Mouse (Mus musculus): Measurements from ENCODE around the gene Soga3. TPM values are rescaled to one million over a fixed set of nuclear protein-coding genes. Genes with fewer than 3 reads are reported as not detected.

Soga3 gene
- polyA plus RNA-seq, 1 experiment, result 2.8 TPM

DNA sequence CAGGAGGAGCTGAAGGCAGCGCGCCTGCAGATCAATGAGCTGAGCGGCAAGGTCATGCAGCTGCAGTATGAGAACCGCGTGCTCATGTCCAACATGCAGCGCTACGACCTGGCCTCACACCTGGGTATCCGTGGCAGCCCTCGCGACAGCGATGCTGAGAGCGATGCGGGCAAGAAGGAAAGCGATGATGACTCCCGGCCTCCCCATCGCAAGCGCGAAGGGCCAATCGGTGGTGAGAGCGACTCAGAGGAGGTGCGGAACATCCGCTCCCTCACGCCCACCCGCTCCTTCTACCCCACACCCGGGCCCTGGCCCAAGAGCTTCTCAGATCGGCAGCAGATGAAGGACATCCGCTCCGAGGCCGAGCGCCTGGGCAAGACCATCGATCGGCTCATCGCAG lies 53.2 kb downstream of the Soga3 start:
- H3K27me3 ChIP-seq (ENCODE audit: control insufficient read depth, insufficient read depth, insufficient read length), result no peaks in the 10 kb centered on the region
- H3K36me3 ChIP-seq (ENCODE audit: control insufficient read depth, insufficient read depth), result peaks cover 25% of the 10 kb centered on the region
- H3K4me3 ChIP-seq (ENCODE audit: insufficient read depth, poor library complexity, severe bottlenecking), result no peak overlapping the region
- no peaks in the 10 kb centered on the region for H3K79me2 ChIP-seq (ENCODE audit: control insufficient read depth, insufficient read depth)
- H3ac ChIP-seq (ENCODE audit: control insufficient read depth, insufficient read length, low read depth), result no peak overlapping the region
- no peaks in the 10 kb centered on the region for H3K79me3 ChIP-seq (ENCODE audit: low read depth)
- TF ChIP-seq MYOD1 (IDR thresholded peaks at IDR 0.05; ENCODE audit: control insufficient read depth, insufficient read length, low read depth) (no peak), MYOG (IDR thresholded peaks at IDR 0.05; ENCODE audit: control insufficient read depth, extremely low read depth, insufficient read length) (no peak), MAX (IDR thresholded peaks at IDR 0.05) (no peak)

DNA sequence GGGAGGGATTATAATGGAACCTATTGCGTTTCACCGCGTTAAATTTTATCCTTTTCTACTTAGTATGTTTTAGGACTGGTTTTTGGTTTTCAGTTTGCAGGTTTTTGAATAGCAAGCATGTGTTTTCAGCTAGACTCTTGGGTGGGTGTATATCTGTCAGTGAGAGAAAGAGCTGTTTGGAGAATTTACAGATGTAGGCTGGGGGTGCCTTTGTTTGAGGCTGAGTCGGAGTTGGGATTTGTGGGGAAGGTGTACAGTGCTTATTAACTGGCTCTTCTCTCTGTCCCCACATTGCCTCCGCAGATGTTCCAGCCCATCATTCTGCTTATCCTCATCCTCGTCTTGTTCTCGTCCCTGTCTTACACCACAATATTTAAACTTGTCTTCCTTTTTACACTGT lies 55.0 kb downstream of the Soga3 start, which contains the start of gene Gm49353:
TSS of gene Gm49353 (plus strand) at position 313 of the 400 bp plus-strand sequence.
- H3K79me2 ChIP-seq (ENCODE audit: control insufficient read depth, insufficient read depth), result no peaks in the 10 kb centered on the region
- no peak within 1 kb of the TSS for H3K4me3 ChIP-seq (ENCODE audit: insufficient read depth, poor library complexity, severe bottlenecking)
- no peak within 1 kb of the TSS for H3ac ChIP-seq (ENCODE audit: control insufficient read depth, insufficient read length, low read depth)
- H3K36me3 ChIP-seq (ENCODE audit: control insufficient read depth, insufficient read depth), result peaks cover 25% of the 10 kb centered on the region
- H3K79me3 ChIP-seq (ENCODE audit: low read depth), result no peaks in the 10 kb centered on the region
- no peaks in the 10 kb centered on the region for H3K27me3 ChIP-seq (ENCODE audit: control insufficient read depth, insufficient read depth, insufficient read length)
- TF ChIP-seq MYOD1 (IDR thresholded peaks at IDR 0.05; ENCODE audit: control insufficient read depth, insufficient read length, low read depth) (no peak), MYOG (IDR thresholded peaks at IDR 0.05; ENCODE audit: control insufficient read depth, extremely low read depth, insufficient read length) (no peak), MAX (IDR thresholded peaks at IDR 0.05) (no peak), CTCF (IDR thresholded peaks at IDR 0.05; ENCODE audit: control insufficient read depth, insufficient read depth, insufficient read length) (no peak), FOSL1 (IDR thresholded peaks at IDR 0.05; ENCODE audit: insufficient read depth, low read length, poor library complexity, severe bottlenecking) (no peak), USF1 (IDR thresholded peaks at IDR 0.05; ENCODE audit: low read depth) (no peak), CEBPB (IDR thresholded peaks at IDR 0.05; ENCODE audit: low read depth) (no peak)

DNA sequence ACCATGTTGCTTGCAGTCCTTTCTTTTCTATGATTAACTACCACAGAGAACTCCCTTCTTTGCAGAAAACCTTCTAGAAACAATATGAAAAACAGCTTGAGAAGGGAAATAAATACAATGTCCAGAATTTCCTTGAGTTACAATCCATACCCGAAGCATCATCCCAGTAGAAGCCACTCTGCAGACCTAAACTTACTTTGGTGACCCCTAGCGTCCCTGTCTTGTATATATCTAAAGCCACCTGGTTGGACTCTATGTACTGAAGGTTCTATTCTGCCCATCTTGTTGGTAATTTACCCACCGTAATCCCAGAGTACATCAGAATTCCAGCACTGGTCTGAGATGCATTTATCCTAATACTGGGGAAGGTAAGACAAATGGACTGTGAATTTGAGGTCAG lies 56.2 kb downstream of the Soga3 start:
- Histone ChIP-seq H3K4me3 (ENCODE audit: insufficient read depth, poor library complexity, severe bottlenecking) (no peak overlapping the region), H3ac (ENCODE audit: control insufficient read depth, insufficient read length, low read depth) (no peak overlapping the region), H3K36me3 (ENCODE audit: control insufficient read depth, insufficient read depth) (peaks cover 18% of the 10 kb centered on the region), H3K79me2 (ENCODE audit: control insufficient read depth, insufficient read depth) (no peaks in the 10 kb centered on the region), H3K27me3 (ENCODE audit: control insufficient read depth, insufficient read depth, insufficient read length) (no peaks in the 10 kb centered on the region), H3K79me3 (ENCODE audit: low read depth) (no peaks in the 10 kb centered on the region)
- no peak for TF ChIP-seq CEBPB (IDR thresholded peaks at IDR 0.05; ENCODE audit: low read depth)
- TF ChIP-seq USF1 (IDR thresholded peaks at IDR 0.05; ENCODE audit: low read depth), result no peak
- TF ChIP-seq CTCF (IDR thresholded peaks at IDR 0.05; ENCODE audit: control insufficient read depth, insufficient read depth, insufficient read length), result no peak
- TF ChIP-seq MYOG (IDR thresholded peaks at IDR 0.05; ENCODE audit: control insufficient read depth, extremely low read depth, insufficient read length), result no peak
- no peak for TF ChIP-seq MAX (IDR thresholded peaks at IDR 0.05)
- no peak for TF ChIP-seq MYOD1 (IDR thresholded peaks at IDR 0.05; ENCODE audit: control insufficient read depth, insufficient read length, low read depth)
- no peak for TF ChIP-seq FOSL1 (IDR thresholded peaks at IDR 0.05; ENCODE audit: insufficient read depth, low read length, poor library complexity, severe bottlenecking)

- no peaks in the 10 kb centered on the region for H3K27me3 ChIP-seq (ENCODE audit: control insufficient read depth, insufficient read depth, insufficient read length)
- H3K36me3 ChIP-seq (ENCODE audit: control insufficient read depth, insufficient read depth), result peaks cover 17% of the 10 kb centered on the region
- H3K79me3 ChIP-seq (ENCODE audit: low read depth), result no peaks in the 10 kb centered on the region
- no peak overlapping the region for H3K4me3 ChIP-seq (ENCODE audit: insufficient read depth, poor library complexity, severe bottlenecking)
- TF ChIP-seq MAX (IDR thresholded peaks at IDR 0.05), result no peak
- no peak for TF ChIP-seq MYOD1 (IDR thresholded peaks at IDR 0.05; ENCODE audit: control insufficient read depth, insufficient read length, low read depth)
- no peak for TF ChIP-seq USF1 (IDR thresholded peaks at IDR 0.05; ENCODE audit: low read depth)
- no peak for TF ChIP-seq CTCF (IDR thresholded peaks at IDR 0.05; ENCODE audit: control insufficient read depth, insufficient read depth, insufficient read length)
- no peak for TF ChIP-seq MYOG (IDR thresholded peaks at IDR 0.05; ENCODE audit: control insufficient read depth, extremely low read depth, insufficient read length)
- no peak for TF ChIP-seq CEBPB (IDR thresholded peaks at IDR 0.05; ENCODE audit: low read depth)
- no peak for TF ChIP-seq FOSL1 (IDR thresholded peaks at IDR 0.05; ENCODE audit: insufficient read depth, low read length, poor library complexity, severe bottlenecking)
- no peak overlapping the region for H3ac ChIP-seq (ENCODE audit: control insufficient read depth, insufficient read length, low read depth)
- H3K79me2 ChIP-seq (ENCODE audit: control insufficient read depth, insufficient read depth), result no peaks in the 10 kb centered on the region
Observed at GRCm38 (mm10) chr10:29200609-29201008, 57.0 kb downstream of the Soga3 start.

GRCm38 (mm10) chr10:29206730-29207129 lies 63.1 kb downstream of the Soga3 start:
- Histone ChIP-seq H3ac (ENCODE audit: control insufficient read depth, insufficient read length, low read depth) (no peak overlapping the region), H3K27me3 (ENCODE audit: control insufficient read depth, insufficient read depth, insufficient read length) (no peaks in the 10 kb centered on the region), H3K36me3 (ENCODE audit: control insufficient read depth, insufficient read depth) (no peaks in the 10 kb centered on the region), H3K79me3 (ENCODE audit: low read depth) (no peaks in the 10 kb centered on the region), H3K79me2 (ENCODE audit: control insufficient read depth, insufficient read depth) (no peaks in the 10 kb centered on the region), H3K4me3 (ENCODE audit: insufficient read depth, poor library complexity, severe bottlenecking) (no peak overlapping the region)
- no peak for TF ChIP-seq MAX (IDR thresholded peaks at IDR 0.05)
- TF ChIP-seq MYOG (IDR thresholded peaks at IDR 0.05; ENCODE audit: control insufficient read depth, extremely low read depth, insufficient read length), result no peak
- peak; percentile 15 for TF ChIP-seq CTCF (IDR thresholded peaks at IDR 0.05; ENCODE audit: control insufficient read depth, insufficient read depth, insufficient read length)
- no peak for TF ChIP-seq USF1 (IDR thresholded peaks at IDR 0.05; ENCODE audit: low read depth)
- TF ChIP-seq CEBPB (IDR thresholded peaks at IDR 0.05; ENCODE audit: low read depth), result no peak

DNA sequence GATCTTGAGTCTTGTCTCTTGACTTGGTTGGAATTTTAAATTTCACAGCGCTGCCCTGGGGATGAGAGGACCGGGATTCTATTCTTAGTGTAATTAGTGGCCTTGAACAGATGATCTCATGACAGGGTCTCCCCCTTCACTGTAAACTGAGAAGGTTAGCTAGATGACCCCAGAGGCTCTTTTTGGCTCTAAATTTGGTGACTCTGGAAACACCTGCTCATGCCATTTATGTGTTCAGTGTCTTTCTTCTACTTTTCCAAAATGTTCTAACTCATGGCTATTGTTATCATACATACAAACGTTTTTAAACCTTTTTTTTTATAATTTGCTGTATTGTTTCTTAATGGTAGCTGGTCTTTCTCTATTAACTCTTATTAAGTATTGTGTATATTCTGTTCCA lies 65.1 kb downstream of the Soga3 start:
- Histone ChIP-seq H3K79me2 (ENCODE audit: control insufficient read depth, insufficient read depth) (no peaks in the 10 kb centered on the region), H3K36me3 (ENCODE audit: control insufficient read depth, insufficient read depth) (no peaks in the 10 kb centered on the region), H3K27me3 (ENCODE audit: control insufficient read depth, insufficient read depth, insufficient read length) (no peaks in the 10 kb centered on the region), H3ac (ENCODE audit: control insufficient read depth, insufficient read length, low read depth) (no peak overlapping the region), H3K79me3 (ENCODE audit: low read depth) (no peaks in the 10 kb centered on the region), H3K4me3 (ENCODE audit: insufficient read depth, poor library complexity, severe bottlenecking) (no peak overlapping the region)
- TF ChIP-seq MYOG (IDR thresholded peaks at IDR 0.05; ENCODE audit: control insufficient read depth, extremely low read depth, insufficient read length) (no peak), MYOD1 (IDR thresholded peaks at IDR 0.05; ENCODE audit: control insufficient read depth, insufficient read length, low read depth) (peak; percentile 88), CEBPB (IDR thresholded peaks at IDR 0.05; ENCODE audit: low read depth) (no peak), MAX (IDR thresholded peaks at IDR 0.05) (no peak)

All from C2C12 (cell line).